Mouse (Mus musculus): ENCODE results near the gene Acsl4. TPM values are rescaled to one million over a fixed set of nuclear protein-coding genes. Genes with fewer than 3 reads are reported as not detected.

Acsl4 gene
- polyA plus RNA-seq, 1 experiment from 2014 or later = 19.7 TPM

GRCm38 (mm10) chrX:142336207-142336606, 54.1 kb downstream of the Acsl4 start:
- H3K27ac ChIP-seq = no peak overlapping the region
- no peaks in the 10 kb centered on the region for H3K9me3 ChIP-seq (replicated peaks)
- H3K27me3 ChIP-seq = no peaks in the 10 kb centered on the region
- WGBS = 90% methylated on average over 6 of the region's 6 CpGs
- H3K4me1 ChIP-seq = no peaks in the 10 kb centered on the region
- ATAC-seq (ENCODE audit: low FRiP score) = no peak
- H3K36me3 ChIP-seq = no peaks in the 10 kb centered on the region
- no peak overlapping the region for H3K4me3 ChIP-seq
- H3K4me2 ChIP-seq (replicated peaks) = no peak overlapping the region
- no peak overlapping the region for H3K9ac ChIP-seq

- no peak overlapping the region for H3K27ac ChIP-seq
- no peak overlapping the region for H3K4me2 ChIP-seq (replicated peaks)
- ATAC-seq (ENCODE audit: low FRiP score) = no peak
- no peaks in the 10 kb centered on the region for H3K9me3 ChIP-seq (replicated peaks)
- H3K27me3 ChIP-seq = no peaks in the 10 kb centered on the region
- no peaks in the 10 kb centered on the region for H3K36me3 ChIP-seq
- no peaks in the 10 kb centered on the region for H3K4me1 ChIP-seq
- H3K4me3 ChIP-seq = no peak overlapping the region
- 83% methylated on average over 5 of the region's 5 CpGs for WGBS
- no peak overlapping the region for H3K9ac ChIP-seq
These were observed 54.8 kb downstream of the Acsl4 start for GRCm38 (mm10) chrX:142335502-142335901.

- no peaks in the 10 kb centered on the region for H3K9me3 ChIP-seq (replicated peaks)
- no peak overlapping the region for H3K4me3 ChIP-seq
- H3K27ac ChIP-seq = no peak overlapping the region
- no peaks in the 10 kb centered on the region for H3K4me1 ChIP-seq
- H3K27me3 ChIP-seq = no peaks in the 10 kb centered on the region
- no peak overlapping the region for H3K4me2 ChIP-seq (replicated peaks)
- 92% methylated on average over 2 of the region's 2 CpGs for WGBS
- no peak overlapping the region for H3K9ac ChIP-seq
- ATAC-seq (ENCODE audit: low FRiP score) = no peak
- H3K36me3 ChIP-seq = no peaks in the 10 kb centered on the region
These were observed 64.6 kb downstream of the Acsl4 start for GRCm38 (mm10) chrX:142325760-142326159.

GRCm38 (mm10) chrX:142316106-142316505, 74.2 kb downstream of the Acsl4 start:
- no peaks in the 10 kb centered on the region for H3K36me3 ChIP-seq
- no peak overlapping the region for H3K9ac ChIP-seq
- H3K4me2 ChIP-seq (replicated peaks) = no peak overlapping the region
- ATAC-seq (ENCODE audit: low FRiP score) = no peak
- WGBS = 66% methylated on average over 9 of the region's 9 CpGs
- H3K4me1 ChIP-seq = no peaks in the 10 kb centered on the region
- H3K27ac ChIP-seq = no peak overlapping the region
- no peaks in the 10 kb centered on the region; the same call in 1 of the 2 replicates for H3K27me3 ChIP-seq
- H3K4me3 ChIP-seq = no peak overlapping the region
- H3K9me3 ChIP-seq (replicated peaks) = no peaks in the 10 kb centered on the region

GRCm38 (mm10) chrX:142315270-142315669, 75.1 kb downstream of the Acsl4 start:
- no peaks in the 10 kb centered on the region for H3K4me1 ChIP-seq
- H3K4me2 ChIP-seq (replicated peaks) = no peak overlapping the region
- no peak overlapping the region for H3K9ac ChIP-seq
- no peak overlapping the region for H3K4me3 ChIP-seq
- H3K27me3 ChIP-seq = no peaks in the 10 kb centered on the region; the same call in 1 of the 2 replicates
- no peak overlapping the region for H3K27ac ChIP-seq
- ATAC-seq (ENCODE audit: low FRiP score) = no peak
- H3K9me3 ChIP-seq (replicated peaks) = no peaks in the 10 kb centered on the region
- no peaks in the 10 kb centered on the region for H3K36me3 ChIP-seq
- WGBS = 82% methylated on average over 8 of the region's 8 CpGs

- Histone ChIP-seq H3K9ac (no peak overlapping the region), H3K4me1 (no peaks in the 10 kb centered on the region), H3K4me2 (replicated peaks) (no peak overlapping the region), H3K9me3 (replicated peaks) (no peaks in the 10 kb centered on the region), H3K4me3 (no peak overlapping the region), H3K27me3 (no peaks in the 10 kb centered on the region; the same call in 1 of the 2 replicates), H3K36me3 (no peaks in the 10 kb centered on the region), H3K27ac (no peak overlapping the region)
- 53% methylated on average over 11 of the region's 11 CpGs for WGBS
- peak; percentile 72; the same call in 1 of the 2 replicates for ATAC-seq (ENCODE audit: low FRiP score)
These were observed 75.9 kb downstream of the Acsl4 start for GRCm38 (mm10) chrX:142314307-142315024.

GRCm38 (mm10) chrX:142310431-142310830, 79.9 kb downstream of the Acsl4 start:
- ATAC-seq (ENCODE audit: low FRiP score) = no peak
- H3K27me3 ChIP-seq = peaks cover 19% of the 10 kb centered on the region
- no peak overlapping the region for H3K4me2 ChIP-seq (replicated peaks)
- H3K9ac ChIP-seq = no peak overlapping the region
- no peaks in the 10 kb centered on the region for H3K36me3 ChIP-seq
- WGBS = 60% methylated on average over 5 of the region's 5 CpGs
- no peak overlapping the region for H3K4me3 ChIP-seq
- H3K27ac ChIP-seq = no peak overlapping the region
- H3K4me1 ChIP-seq = peaks cover 4% of the 10 kb centered on the region; the same call in 1 of the 2 replicates
- H3K9me3 ChIP-seq (replicated peaks) = no peaks in the 10 kb centered on the region

- Histone ChIP-seq H3K27me3 (peaks cover 25% of the 10 kb centered on the region), H3K4me3 (peak within 1 kb of the TSS; percentile 25), H3K4me1 (peaks cover 6% of the 10 kb centered on the region; the same call in 1 of the 2 replicates), H3K36me3 (no peaks in the 10 kb centered on the region), H3K9ac (peak within 1 kb of the TSS; percentile 32), H3K27ac (peak within 1 kb of the TSS; percentile 35; the same call in 1 of the 2 replicates), H3K9me3 (replicated peaks) (no peaks in the 10 kb centered on the region), H3K4me2 (replicated peaks) (peak within 1 kb of the TSS; percentile 51)
- WGBS = 24% methylated on average over 26 of the region's 33 CpGs
- peak; percentile 83 for ATAC-seq (ENCODE audit: low FRiP score)
These were observed 84.3 kb downstream of the Acsl4 start, which contains the start of gene Kcne1l for GRCm38 (mm10) chrX:142305869-142306581. Gene Kcne1l (minus strand): TSS chrX:142306294.

- ATAC-seq (ENCODE audit: low FRiP score) = peak; percentile 78
- 28% methylated on average over 35 of the region's 35 CpGs for WGBS
- peak overlapping the region; percentile 35; the same call in 1 of the 2 replicates for H3K27ac ChIP-seq
These were observed 85.1 kb downstream of the Acsl4 start for GRCm38 (mm10) chrX:142305010-142305868.

GRCm38 (mm10) chrX:142304592-142304991, 85.7 kb downstream of the Acsl4 start:
- H3K9ac ChIP-seq = no peak overlapping the region
- no peak overlapping the region for H3K27ac ChIP-seq
- H3K36me3 ChIP-seq = no peaks in the 10 kb centered on the region
- peaks cover 25% of the 10 kb centered on the region for H3K27me3 ChIP-seq
- no peaks in the 10 kb centered on the region for H3K9me3 ChIP-seq (replicated peaks)
- no peak overlapping the region for H3K4me3 ChIP-seq
- no peak overlapping the region for H3K4me2 ChIP-seq (replicated peaks)
- no peak for ATAC-seq (ENCODE audit: low FRiP score)
- H3K4me1 ChIP-seq = peaks cover 6% of the 10 kb centered on the region; the same call in 1 of the 2 replicates

More at GRCm38 (mm10) chrX:142305010-142305868, 85.1 kb downstream of the Acsl4 start:
- H3K4me1 ChIP-seq = peaks cover 6% of the 10 kb centered on the region; the same call in 1 of the 2 replicates
- H3K27me3 ChIP-seq = peaks cover 25% of the 10 kb centered on the region
- H3K4me2 ChIP-seq (replicated peaks) = peak overlapping the region; percentile 51
- H3K9ac ChIP-seq = peak overlapping the region; percentile 32
- H3K9me3 ChIP-seq (replicated peaks) = no peaks in the 10 kb centered on the region
- H3K4me3 ChIP-seq = peak overlapping the region; percentile 25
- no peaks in the 10 kb centered on the region for H3K36me3 ChIP-seq

- H3K9ac ChIP-seq = no peak overlapping the region
- ATAC-seq (ENCODE audit: low FRiP score) = no peak
- H3K27ac ChIP-seq = no peak overlapping the region
- H3K9me3 ChIP-seq (replicated peaks) = no peaks in the 10 kb centered on the region
- H3K36me3 ChIP-seq = no peaks in the 10 kb centered on the region
- WGBS = 47% methylated on average over 2 of the region's 2 CpGs
- H3K4me2 ChIP-seq (replicated peaks) = no peak overlapping the region
- peaks cover 21% of the 10 kb centered on the region for H3K27me3 ChIP-seq
- H3K4me1 ChIP-seq = peaks cover 6% of the 10 kb centered on the region; the same call in 1 of the 2 replicates
- H3K4me3 ChIP-seq = no peak overlapping the region
These were observed 86.9 kb downstream of the Acsl4 start for GRCm38 (mm10) chrX:142303456-142303855.

GRCm38 (mm10) chrX:142285905-142286304, 104.4 kb downstream of the Acsl4 start:
- H3K4me2 ChIP-seq (replicated peaks) = no peak overlapping the region
- 62% methylated on average over 5 of the region's 5 CpGs for WGBS
- no peaks in the 10 kb centered on the region for H3K4me1 ChIP-seq
- no peak for ATAC-seq (ENCODE audit: low FRiP score)
- no peak overlapping the region for H3K4me3 ChIP-seq
- H3K27ac ChIP-seq = no peak overlapping the region
- peaks cover 16% of the 10 kb centered on the region for H3K27me3 ChIP-seq
- no peak overlapping the region for H3K9ac ChIP-seq
- no peaks in the 10 kb centered on the region for H3K36me3 ChIP-seq
- H3K9me3 ChIP-seq (replicated peaks) = no peaks in the 10 kb centered on the region
